Mouse (Mus musculus): ENCODE measurements around the gene Syk. TPM values are rescaled to one million over a fixed set of nuclear protein-coding genes. Genes with fewer than 3 reads are reported as not detected.

The Syk gene
- polyA plus RNA-seq, 1 experiment, result 126 TPM

- no peak for DNase-seq (ENCODE audit: low read depth in 1 of 2, low spot score in 2 of 2)
- Histone ChIP-seq H3K4me1 (ENCODE audit: control insufficient read depth, insufficient read depth, insufficient read length) (peaks cover 46% of the 10 kb centered on the region; the same call in 1 of the 2 replicates), H3K27ac (ENCODE audit: insufficient read depth, low read length) (0 out of 2 replicates have a peak overlapping the region, but pooled peaks have one; percentile 1), H3K36me3 (ENCODE audit: control insufficient read depth, insufficient read depth, low read length) (peaks cover 7% of the 10 kb centered on the region), H3K4me3 (ENCODE audit: extremely low read depth, insufficient read depth, insufficient read length) (no peak overlapping the region), H3K27me3 (ENCODE audit: control insufficient read depth, insufficient read depth, low read length) (no peaks in the 10 kb centered on the region)
- TF ChIP-seq CTCF (IDR thresholded peaks at IDR 0.05; ENCODE audit: extremely low read depth, insufficient read depth, insufficient read length, insufficient replicate concordance) (no peak), POLR2A (IDR thresholded peaks at IDR 0.05; ENCODE audit: low read depth, low read length) (no peak)
- 39% methylated on average over 3 of the region's 3 CpGs for WGBS
Observed at GRCm38 (mm10) chr13:52605006-52605405, 22.0 kb downstream of the Syk start.

- H3K4me1 ChIP-seq (ENCODE audit: control insufficient read depth, insufficient read depth, insufficient read length), result peaks cover 44% of the 10 kb centered on the region; the same call in 1 of the 2 replicates
- H3K27me3 ChIP-seq (ENCODE audit: control insufficient read depth, insufficient read depth, low read length), result no peaks in the 10 kb centered on the region
- 82% methylated on average over 4 of the region's 4 CpGs for WGBS
- DNase-seq (ENCODE audit: low read depth in 1 of 2, low spot score in 2 of 2), result no peak
- peaks cover 13% of the 10 kb centered on the region for H3K36me3 ChIP-seq (ENCODE audit: control insufficient read depth, insufficient read depth, low read length)
- TF ChIP-seq POLR2A (IDR thresholded peaks at IDR 0.05; ENCODE audit: low read depth, low read length) (no peak), CTCF (IDR thresholded peaks at IDR 0.05; ENCODE audit: extremely low read depth, insufficient read depth, insufficient read length, insufficient replicate concordance) (no peak)
- H3K27ac ChIP-seq (ENCODE audit: insufficient read depth, low read length), result peak overlapping the region; percentile 50
- no peak overlapping the region for H3K4me3 ChIP-seq (ENCODE audit: extremely low read depth, insufficient read depth, insufficient read length)
Observed at GRCm38 (mm10) chr13:52605911-52606310, 22.9 kb downstream of the Syk start.

- Histone ChIP-seq H3K27me3 (ENCODE audit: control insufficient read depth, insufficient read depth, low read length) (no peaks in the 10 kb centered on the region), H3K4me1 (ENCODE audit: control insufficient read depth, insufficient read depth, insufficient read length) (peaks cover 37% of the 10 kb centered on the region; the same call in 1 of the 2 replicates), H3K4me3 (ENCODE audit: extremely low read depth, insufficient read depth, insufficient read length) (no peak overlapping the region), H3K36me3 (ENCODE audit: control insufficient read depth, insufficient read depth, low read length) (peaks cover 18% of the 10 kb centered on the region), H3K27ac (ENCODE audit: insufficient read depth, low read length) (peak overlapping the region; percentile 50; the same call in 1 of the 2 replicates)
- DNase-seq (ENCODE audit: low read depth in 1 of 2, low spot score in 2 of 2), result no peak
- TF ChIP-seq POLR2A (IDR thresholded peaks at IDR 0.05; ENCODE audit: low read depth, low read length), result no peak
- no peak for TF ChIP-seq CTCF (IDR thresholded peaks at IDR 0.05; ENCODE audit: extremely low read depth, insufficient read depth, insufficient read length, insufficient replicate concordance)
- 67% methylated on average over 3 of the region's 3 CpGs for WGBS
Observed at GRCm38 (mm10) chr13:52606656-52607275, 23.8 kb downstream of the Syk start.

GRCm38 (mm10) chr13:52607964-52608363, 25.0 kb downstream of the Syk start:
- no peak for DNase-seq (ENCODE audit: low read depth in 1 of 2, low spot score in 2 of 2)
- no peak for TF ChIP-seq POLR2A (IDR thresholded peaks at IDR 0.05; ENCODE audit: low read depth, low read length)
- TF ChIP-seq CTCF (IDR thresholded peaks at IDR 0.05; ENCODE audit: extremely low read depth, insufficient read depth, insufficient read length, insufficient replicate concordance), result no peak
- no peak overlapping the region for H3K27ac ChIP-seq (ENCODE audit: insufficient read depth, low read length)
- no peaks in the 10 kb centered on the region for H3K27me3 ChIP-seq (ENCODE audit: control insufficient read depth, insufficient read depth, low read length)
- 92% methylated on average over 1 of the region's 1 CpGs for WGBS
- peaks cover 29% of the 10 kb centered on the region; the same call in 1 of the 2 replicates for H3K4me1 ChIP-seq (ENCODE audit: control insufficient read depth, insufficient read depth, insufficient read length)
- H3K4me3 ChIP-seq (ENCODE audit: extremely low read depth, insufficient read depth, insufficient read length), result no peak overlapping the region
- H3K36me3 ChIP-seq (ENCODE audit: control insufficient read depth, insufficient read depth, low read length), result peaks cover 25% of the 10 kb centered on the region

- H3K27ac ChIP-seq (ENCODE audit: insufficient read depth, low read length), result no peak overlapping the region; the same call in 1 of the 2 replicates
- DNase-seq (ENCODE audit: low read depth in 1 of 2, low spot score in 2 of 2), result no peak
- WGBS, result 46% methylated on average over 7 of the region's 7 CpGs
- TF ChIP-seq POLR2A (IDR thresholded peaks at IDR 0.05; ENCODE audit: low read depth, low read length), result no peak
- no peak overlapping the region for H3K4me3 ChIP-seq (ENCODE audit: extremely low read depth, insufficient read depth, insufficient read length)
- peaks cover 32% of the 10 kb centered on the region for H3K36me3 ChIP-seq (ENCODE audit: control insufficient read depth, insufficient read depth, low read length)
- H3K27me3 ChIP-seq (ENCODE audit: control insufficient read depth, insufficient read depth, low read length), result no peaks in the 10 kb centered on the region
- H3K4me1 ChIP-seq (ENCODE audit: control insufficient read depth, insufficient read depth, insufficient read length), result peaks cover 16% of the 10 kb centered on the region; the same call in 1 of the 2 replicates
Observed at GRCm38 (mm10) chr13:52610463-52610862, 27.5 kb downstream of the Syk start.

- no peaks in the 10 kb centered on the region for H3K27me3 ChIP-seq (ENCODE audit: control insufficient read depth, insufficient read depth, low read length)
- TF ChIP-seq CTCF (IDR thresholded peaks at IDR 0.05; ENCODE audit: extremely low read depth, insufficient read depth, insufficient read length, insufficient replicate concordance), result no peak
- TF ChIP-seq POLR2A (IDR thresholded peaks at IDR 0.05; ENCODE audit: low read depth, low read length), result no peak
- H3K36me3 ChIP-seq (ENCODE audit: control insufficient read depth, insufficient read depth, low read length), result peaks cover 37% of the 10 kb centered on the region
- 71% methylated on average over 3 of the region's 3 CpGs for WGBS
- H3K4me3 ChIP-seq (ENCODE audit: extremely low read depth, insufficient read depth, insufficient read length), result no peak overlapping the region
- peaks cover 9% of the 10 kb centered on the region; the same call in 1 of the 2 replicates for H3K4me1 ChIP-seq (ENCODE audit: control insufficient read depth, insufficient read depth, insufficient read length)
- DNase-seq (ENCODE audit: low read depth in 1 of 2, low spot score in 2 of 2), result no peak
- H3K27ac ChIP-seq (ENCODE audit: insufficient read depth, low read length), result no peak overlapping the region
Observed at GRCm38 (mm10) chr13:52613266-52613665, 30.3 kb downstream of the Syk start.

- peaks cover 13% of the 10 kb centered on the region; the same call in 1 of the 2 replicates for H3K4me1 ChIP-seq (ENCODE audit: control insufficient read depth, insufficient read depth, insufficient read length)
- peak overlapping the region; percentile 10 for H3K27ac ChIP-seq (ENCODE audit: insufficient read depth, low read length)
- peaks cover 41% of the 10 kb centered on the region for H3K36me3 ChIP-seq (ENCODE audit: control insufficient read depth, insufficient read depth, low read length)
Observed at GRCm38 (mm10) chr13:52615085-52615484, 32.1 kb downstream of the Syk start.

More at GRCm38 (mm10) chr13:52615085-52615484, 32.1 kb downstream of the Syk start:
- no peak for DNase-seq (ENCODE audit: low read depth in 1 of 2, low spot score in 2 of 2)
- TF ChIP-seq POLR2A (IDR thresholded peaks at IDR 0.05; ENCODE audit: low read depth, low read length), result no peak
- TF ChIP-seq CTCF (IDR thresholded peaks at IDR 0.05; ENCODE audit: extremely low read depth, insufficient read depth, insufficient read length, insufficient replicate concordance), result no peak
- 47% methylated on average over 4 of the region's 4 CpGs for WGBS
- Histone ChIP-seq H3K4me3 (ENCODE audit: extremely low read depth, insufficient read depth, insufficient read length) (no peak overlapping the region), H3K27me3 (ENCODE audit: control insufficient read depth, insufficient read depth, low read length) (no peaks in the 10 kb centered on the region)
